Comparison of ENCODE assay signal across 9 mouse cellular contexts in genomic region chr11:79647071-79647501, GRCm38 (mm10). TPM values are rescaled to one million over a fixed set of nuclear protein-coding genes. Genes with fewer than 3 reads are reported as not detected.
A peak's percentile ranks its signal among the peaks of the same experiment; 100 is the strongest.
DNase-seq lines count a peak whose midpoint lies in the region; ATAC-seq lines count a peak whose summit lies in the region.
"Had no signal": no experiment of that assay in that cellular context is flagged by ENCODE, and none has a peak within 500 bp of the region (broad histone marks: within the 10 kb centered on the region; RNA-seq: fewer than 3 reads in every experiment).

No protein-coding gene starts in this region.

- no peaks in the 10 kb centered on the region for H3K27me3 ChIP-seq in hindbrain, embryonic 14.5 days (ENCODE audit: control insufficient read depth, insufficient read depth, low read length)
- no peaks in the 10 kb centered on the region for H3K27me3 ChIP-seq in stomach, embryonic 16.5 days (ENCODE audit: control insufficient read depth, insufficient read depth, low read length)

- peaks cover 10% of the 10 kb centered on the region for H3K4me1 ChIP-seq in hindbrain, embryonic 14.5 days (replicated peaks; ENCODE audit: control insufficient read depth, insufficient read depth, low read length)
- H3K4me1 ChIP-seq in stomach, embryonic 16.5 days (ENCODE audit: control insufficient read depth, insufficient read depth, low read length), result peaks cover 19% of the 10 kb centered on the region

- no peaks in the 10 kb centered on the region for H3K9me3 ChIP-seq in hindbrain, embryonic 14.5 days (ENCODE audit: control insufficient read depth, low read length)
- no peaks in the 10 kb centered on the region for H3K9me3 ChIP-seq in stomach, embryonic 16.5 days (replicated peaks; ENCODE audit: control insufficient read depth, low read length)

- no peak for ATAC-seq in hindbrain, embryonic 14.5 days (ENCODE audit: low FRiP score)
- ATAC-seq in stomach, embryonic 16.5 days (ENCODE audit: insufficient read depth, low FRiP score), result no peak

- peak overlapping the region; percentile 52; the same call in 1 of the 2 replicates for H3K27ac ChIP-seq in hindbrain, embryonic 14.5 days
- H3K27ac ChIP-seq in stomach, embryonic 16.5 days (ENCODE audit: low read length), result no peak overlapping the region

- no peak overlapping the region for H3K9ac ChIP-seq in hindbrain, embryonic 14.5 days
- H3K9ac ChIP-seq in stomach, embryonic 16.5 days (ENCODE audit: low read length), result peak overlapping the region; percentile 40; the same call in 1 of the 2 replicates

- peak; percentile 80 for DNase-seq in adrenal gland, postnatal 10 days
- no peak for DNase-seq in adrenal gland, adult 8-10 months
- peak; percentile 73 for DNase-seq in cerebellum, adult 9-11 months
- DNase-seq in hindbrain, embryonic 14.5 days (ENCODE audit: low spot score), result no peak
- DNase-seq in left cerebral cortex, postnatal 14 days (ENCODE audit: low spot score in 2 of 2), result peak; percentile 65 to 72
- DNase-seq in lung, adult 18-20 months, result no peak
- DNase-seq in urinary bladder, postnatal 14 days (ENCODE audit: low spot score), result no peak

- H3K4me2 ChIP-seq in hindbrain, embryonic 14.5 days (replicated peaks), result no peak overlapping the region
- H3K4me2 ChIP-seq in stomach, embryonic 16.5 days (ENCODE audit: low read depth, low read length), result 0 out of 2 replicates have a peak overlapping the region, but pooled peaks have one; percentile 10

- WGBS in hindbrain, embryonic 14.5 days, result 26% methylated on average over 8 of the region's 8 CpGs
- 58% methylated on average over 8 of the region's 8 CpGs for WGBS in stomach, embryonic 16.5 days

- H3K36me3 ChIP-seq in hindbrain, embryonic 14.5 days (replicated peaks; ENCODE audit: control insufficient read depth, insufficient read depth), result no peaks in the 10 kb centered on the region
- H3K36me3 ChIP-seq in stomach, embryonic 16.5 days (ENCODE audit: control insufficient read depth, insufficient read depth, low read length), result no peaks in the 10 kb centered on the region

- H3K4me3 ChIP-seq in hindbrain, embryonic 14.5 days (replicated peaks; ENCODE audit: low read length), result no peak overlapping the region
- H3K4me3 ChIP-seq in stomach, embryonic 16.5 days (replicated peaks; ENCODE audit: low read length), result no peak overlapping the region

- intact Hi-C loops in left cerebral cortex, postnatal 14 days (cut with DNase I), result no loop called here

RNA-seq across cellular contexts. Expression of gene Rab11fip4, which starts 56.1 kb away (rescaled TPM):
- total RNA-seq in adrenal gland, postnatal 10 days (2021), result 1 to 10 TPM; 5.1 to 5.9 TPM
- 10 to 100 TPM in 2 of 4 experiments, 1 to 10 TPM in 2; 4.7 to 20.6 (median 10.4) TPM for total RNA-seq in adrenal gland, adult 8-10 months (2022)
- polyA plus RNA-seq in hindbrain, embryonic 14.5 days (2014; fragmentation: Nextera tagmentation; extraction: Ambion mirVana), result 24.0 and 24.3 TPM in 2 replicates
- 100 to 1,000 TPM; 200 to 210 TPM for total RNA-seq in left cerebral cortex, postnatal 14 days (2021)
- 2.0 and 2.2 TPM in 2 replicates for polyA plus RNA-seq in stomach, embryonic 16.5 days (2015; fragmentation: Nextera tagmentation; extraction: Ambion mirVana)
- polyA plus RNA-seq: heart, postnatal 0 days had no signal

Comparison
In these comparisons a context has a peak if more than half of its experiments do, and no peak if none do; other contexts are left out.
1. DNase-seq: peak in adrenal gland, postnatal 10 days (single experiment), cerebellum, adult 9-11 months (single experiment) and left cerebral cortex, postnatal 14 days (2 of 2); none in adrenal gland, adult 8-10 months (single experiment), hindbrain, embryonic 14.5 days (single experiment), lung, adult 18-20 months (0 of 2) and urinary bladder, postnatal 14 days (single experiment).
2. RNA of gene Rab11fip4, which starts 56.1 kb away (total RNA-seq): 200 to 210 TPM in left cerebral cortex, postnatal 14 days; 4.7 to 20.6 TPM in adrenal gland, adult 8-10 months and 5.1 to 5.9 TPM in adrenal gland, postnatal 10 days; every median in the first group is over 4 times any median in the second.